Mouse (Mus musculus): Measurements from ENCODE around the gene Ctu2. TPM values are rescaled to one million over a fixed set of nuclear protein-coding genes. Genes with fewer than 3 reads are reported as not detected.

Gene Ctu2
- 84.7 and 89.1 TPM in 2 replicates for polyA plus RNA-seq (2016; fragmentation: Nextera tagmentation; extraction: Ambion mirVana)

- Histone ChIP-seq H3K27me3 (ENCODE audit: poor library complexity, severe bottlenecking) (no peaks in the 10 kb centered on the region), H3K9me3 (no peaks in the 10 kb centered on the region), H3K27ac (peak within 1 kb of the TSS; percentile 91), H3K36me3 (replicated peaks) (peaks cover 62% of the 10 kb centered on the region), H3K4me1 (peaks cover 31% of the 10 kb centered on the region), H3K4me3 (peak within 1 kb of the TSS; percentile 98)
- peak; percentile 90 for DNase-seq (ENCODE audit: extremely low spot score, low spot score)
- under 1% methylated on average over 100 of the region's 103 CpGs for WGBS
Observed at GRCm38 (mm10) chr8:122475580-122476320, at the start of gene Ctu2, which contains the start of gene Rnf166. Ctu2 (plus strand) TSS chr8:122476143. Rnf166 (minus strand) TSS chr8:122476064.

GRCm38 (mm10) chr8:122426145-122426544 is 49.8 kb upstream of the Ctu2 start:
- Histone ChIP-seq H3K4me3 (no peak overlapping the region), H3K36me3 (replicated peaks) (peaks cover 8% of the 10 kb centered on the region; the same call in 1 of the 2 replicates), H3K27me3 (ENCODE audit: poor library complexity, severe bottlenecking) (peaks cover 3% of the 10 kb centered on the region; the same call in 1 of the 2 replicates), H3K4me1 (peaks cover 5% of the 10 kb centered on the region), H3K27ac (no peak overlapping the region), H3K9me3 (no peaks in the 10 kb centered on the region)
- WGBS: 86% methylated on average over 9 of the region's 9 CpGs
- DNase-seq (ENCODE audit: extremely low spot score, low spot score): no peak

- no peaks in the 10 kb centered on the region for H3K9me3 ChIP-seq
- H3K4me1 ChIP-seq: peaks cover 20% of the 10 kb centered on the region
- DNase-seq (ENCODE audit: extremely low spot score, low spot score): no peak
- H3K27ac ChIP-seq: no peak overlapping the region
- WGBS: 93% methylated on average over 7 of the region's 7 CpGs
- peaks cover 8% of the 10 kb centered on the region; the same call in 1 of the 2 replicates for H3K36me3 ChIP-seq (replicated peaks)
- H3K4me3 ChIP-seq: no peak overlapping the region
- peaks cover 14% of the 10 kb centered on the region; the same call in 1 of the 2 replicates for H3K27me3 ChIP-seq (ENCODE audit: poor library complexity, severe bottlenecking)
Observed at GRCm38 (mm10) chr8:122427607-122428006, 48.3 kb upstream of the Ctu2 start.

- Histone ChIP-seq H3K4me1 (peaks cover 25% of the 10 kb centered on the region), H3K9me3 (no peaks in the 10 kb centered on the region), H3K27ac (no peak overlapping the region), H3K36me3 (replicated peaks) (peaks cover 7% of the 10 kb centered on the region; the same call in 1 of the 2 replicates), H3K4me3 (no peak overlapping the region), H3K27me3 (ENCODE audit: poor library complexity, severe bottlenecking) (peaks cover 14% of the 10 kb centered on the region; the same call in 1 of the 2 replicates)
- no peak for DNase-seq (ENCODE audit: extremely low spot score, low spot score)
- 90% methylated on average over 9 of the region's 9 CpGs for WGBS
Observed at GRCm38 (mm10) chr8:122428163-122428562, 47.8 kb upstream of the Ctu2 start.

DNA sequence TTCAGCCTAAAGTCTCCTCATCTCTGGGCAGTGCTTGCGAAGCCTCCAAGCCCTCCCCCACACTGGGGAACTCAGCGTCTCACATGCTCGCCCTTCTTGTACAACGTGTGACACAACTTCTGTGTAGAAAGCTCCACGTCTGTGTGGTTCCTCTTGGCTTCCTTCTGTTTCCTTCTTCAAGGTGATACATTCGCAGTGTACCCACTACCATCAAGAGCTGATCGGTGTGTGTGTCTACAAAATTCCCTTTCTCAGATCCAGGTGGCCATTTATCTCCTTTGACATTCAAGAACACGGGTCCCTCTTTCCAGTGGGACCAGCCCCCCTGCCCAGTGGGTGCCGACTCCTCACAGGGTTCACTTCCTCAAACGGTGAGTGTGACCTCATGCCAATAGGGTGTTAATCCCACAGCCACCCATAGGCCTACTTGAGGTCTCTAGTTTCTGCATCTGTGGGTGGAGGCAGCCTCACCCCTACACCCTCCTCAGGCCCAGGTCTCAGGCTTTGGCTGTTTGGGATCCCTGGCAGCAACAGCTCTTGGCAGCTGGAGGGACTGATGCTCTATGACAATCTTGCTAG is 45.8 kb upstream of the Ctu2 start:
- 90% methylated on average over 10 of the region's 10 CpGs for WGBS
- Histone ChIP-seq H3K36me3 (replicated peaks) (peaks cover 23% of the 10 kb centered on the region), H3K27me3 (ENCODE audit: poor library complexity, severe bottlenecking) (peaks cover 14% of the 10 kb centered on the region; the same call in 1 of the 2 replicates), H3K9me3 (no peaks in the 10 kb centered on the region), H3K27ac (no peak overlapping the region), H3K4me3 (no peak overlapping the region), H3K4me1 (peaks cover 31% of the 10 kb centered on the region)
- no peak for DNase-seq (ENCODE audit: extremely low spot score, low spot score)

- Histone ChIP-seq H3K36me3 (replicated peaks) (peaks cover 28% of the 10 kb centered on the region), H3K9me3 (peaks cover 4% of the 10 kb centered on the region), H3K4me3 (no peak overlapping the region), H3K27ac (no peak overlapping the region), H3K4me1 (peaks cover 31% of the 10 kb centered on the region), H3K27me3 (ENCODE audit: poor library complexity, severe bottlenecking) (peaks cover 14% of the 10 kb centered on the region; the same call in 1 of the 2 replicates)
- WGBS: 83% methylated on average over 3 of the region's 3 CpGs
- DNase-seq (ENCODE audit: extremely low spot score, low spot score): no peak
Observed at GRCm38 (mm10) chr8:122430646-122431045, 45.3 kb upstream of the Ctu2 start.

DNA sequence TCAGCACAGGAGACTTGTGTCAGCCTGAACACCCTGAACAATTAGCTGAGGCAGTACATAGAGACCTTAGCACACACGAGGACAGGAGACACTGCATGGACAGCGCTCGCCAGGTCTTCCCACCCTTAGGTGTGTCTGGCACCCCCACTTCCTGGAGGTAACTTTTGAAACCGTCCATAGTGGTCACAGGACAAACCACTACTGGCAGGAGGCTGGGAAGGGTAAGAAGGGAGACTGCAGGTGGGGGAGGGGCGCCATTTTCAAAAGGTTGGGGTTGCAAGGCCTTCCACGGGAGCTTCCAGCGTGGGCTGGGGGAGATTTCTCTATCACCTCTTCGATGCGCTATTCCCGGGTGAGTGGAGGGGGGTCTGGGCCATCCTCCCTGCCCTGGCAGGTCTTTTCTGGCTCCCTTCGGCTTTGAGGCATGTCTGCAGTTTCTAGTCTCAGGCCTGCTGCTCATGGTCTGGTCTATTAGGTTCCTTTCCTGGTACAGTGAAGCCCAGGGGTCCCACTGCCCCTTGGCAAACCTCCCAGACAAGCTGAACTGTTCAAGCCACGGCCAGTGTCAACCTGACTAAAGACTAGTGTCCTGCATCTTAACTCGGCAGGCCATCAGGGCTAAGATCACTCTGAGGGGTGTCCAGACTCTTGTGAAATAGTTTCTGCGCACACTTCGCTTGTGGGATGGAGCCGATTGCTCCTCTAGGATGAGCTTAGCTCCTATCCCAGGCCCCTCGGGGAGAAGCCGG is 44.1 kb upstream of the Ctu2 start:
- WGBS: 39% methylated on average over 18 of the region's 18 CpGs
- Histone ChIP-seq H3K36me3 (replicated peaks) (peaks cover 39% of the 10 kb centered on the region), H3K9me3 (peaks cover 4% of the 10 kb centered on the region), H3K4me1 (peaks cover 31% of the 10 kb centered on the region), H3K27me3 (ENCODE audit: poor library complexity, severe bottlenecking) (peaks cover 14% of the 10 kb centered on the region; the same call in 1 of the 2 replicates), H3K4me3 (peak overlapping the region; percentile 63), H3K27ac (peak overlapping the region; percentile 84)
- peak; percentile 32 for DNase-seq (ENCODE audit: extremely low spot score, low spot score)

DNA sequence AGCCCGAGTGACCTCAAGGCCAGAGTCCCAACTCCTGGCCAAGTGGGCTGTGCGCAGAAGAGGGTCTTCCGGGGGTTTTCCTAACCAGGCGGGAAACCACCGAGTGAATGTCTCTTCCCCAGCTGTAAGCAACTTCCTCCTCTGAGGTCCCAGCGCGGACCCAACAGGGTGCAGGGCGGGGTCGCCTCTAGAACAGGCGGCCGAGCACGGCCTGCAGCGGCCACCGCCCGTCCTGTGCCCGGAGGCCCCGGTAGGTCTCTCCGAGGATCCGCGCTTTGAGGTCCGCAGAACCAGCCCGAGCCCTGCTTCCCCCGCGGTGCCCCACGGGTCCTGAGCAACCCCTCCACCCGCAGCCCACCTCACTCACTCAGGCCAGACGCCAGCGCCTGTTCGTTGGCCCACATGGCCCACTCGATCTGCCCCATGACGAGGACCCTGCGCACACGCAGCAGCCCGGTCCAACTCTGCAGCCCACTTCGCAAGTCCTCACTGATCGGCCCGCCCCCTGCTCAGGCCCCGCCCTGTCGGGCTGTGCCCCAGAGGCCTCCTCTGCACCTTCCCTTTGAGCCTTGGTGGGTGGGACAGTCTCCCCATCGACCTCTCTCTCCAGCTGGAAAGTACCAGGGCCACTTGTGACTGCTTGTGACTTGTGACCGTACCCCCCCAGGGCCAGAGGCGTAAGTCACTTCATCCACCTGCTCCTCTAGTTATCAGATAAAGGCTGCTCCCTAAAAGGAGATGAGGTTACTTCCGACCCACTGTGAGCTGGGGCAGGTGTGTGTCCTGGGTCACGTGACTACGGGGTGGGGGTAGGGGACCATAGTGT is 43.3 kb upstream of the Ctu2 start, which contains the start of gene Cyba:
Gene Cyba (minus strand): TSS at position 488 of the 826 bp plus-strand sequence.
- H3K4me1 ChIP-seq: peaks cover 31% of the 10 kb centered on the region
- H3K36me3 ChIP-seq (replicated peaks): peaks cover 45% of the 10 kb centered on the region
- H3K27ac ChIP-seq: peak within 1 kb of the TSS; percentile 84
- WGBS: 4% methylated on average over 42 of the region's 45 CpGs
- H3K4me3 ChIP-seq: peak within 1 kb of the TSS; percentile 63
- peaks cover 14% of the 10 kb centered on the region; the same call in 1 of the 2 replicates for H3K27me3 ChIP-seq (ENCODE audit: poor library complexity, severe bottlenecking)
- peak; percentile 55 for DNase-seq (ENCODE audit: extremely low spot score, low spot score)
- peaks cover 4% of the 10 kb centered on the region for H3K9me3 ChIP-seq

DNA sequence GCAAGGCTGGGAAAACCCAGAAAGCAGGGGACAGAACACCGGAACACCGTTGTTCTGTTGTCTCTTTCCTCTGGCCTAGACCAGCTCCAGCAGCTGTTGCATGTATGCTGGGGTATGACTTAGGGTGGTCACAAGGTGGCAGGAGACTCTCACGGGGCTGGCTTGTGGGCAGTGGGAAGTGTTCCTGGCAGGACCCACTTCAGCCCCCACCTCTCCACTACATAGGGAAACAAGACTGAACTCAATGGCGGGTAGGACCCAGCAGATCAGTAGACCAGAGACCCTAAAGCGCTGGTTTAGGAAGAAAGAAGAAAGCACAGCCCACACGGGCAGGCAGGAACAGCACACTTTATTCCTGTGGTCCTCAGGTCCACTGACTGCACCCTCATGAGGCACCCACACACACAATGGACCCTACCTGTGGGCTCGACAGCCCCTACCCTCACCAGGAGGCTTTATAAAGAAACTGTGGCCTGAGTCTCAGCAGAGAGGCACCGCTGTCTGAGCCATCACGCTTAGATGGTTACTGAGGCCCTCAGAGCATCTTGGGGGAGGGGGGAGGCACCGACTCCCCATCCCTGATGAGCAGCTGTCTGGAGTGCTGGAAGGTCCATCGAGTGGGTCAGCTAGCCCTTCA is 42.6 kb upstream of the Ctu2 start:
- H3K36me3 ChIP-seq (replicated peaks): peaks cover 53% of the 10 kb centered on the region
- peaks cover 14% of the 10 kb centered on the region; the same call in 1 of the 2 replicates for H3K27me3 ChIP-seq (ENCODE audit: poor library complexity, severe bottlenecking)
- no peak for DNase-seq (ENCODE audit: extremely low spot score, low spot score)
- 68% methylated on average over 11 of the region's 11 CpGs for WGBS
- H3K4me3 ChIP-seq: peak overlapping the region; percentile 63; the same call in 1 of the 2 replicates
- peaks cover 34% of the 10 kb centered on the region for H3K4me1 ChIP-seq
- peaks cover 4% of the 10 kb centered on the region for H3K9me3 ChIP-seq
- H3K27ac ChIP-seq: peak overlapping the region; percentile 84

DNA sequence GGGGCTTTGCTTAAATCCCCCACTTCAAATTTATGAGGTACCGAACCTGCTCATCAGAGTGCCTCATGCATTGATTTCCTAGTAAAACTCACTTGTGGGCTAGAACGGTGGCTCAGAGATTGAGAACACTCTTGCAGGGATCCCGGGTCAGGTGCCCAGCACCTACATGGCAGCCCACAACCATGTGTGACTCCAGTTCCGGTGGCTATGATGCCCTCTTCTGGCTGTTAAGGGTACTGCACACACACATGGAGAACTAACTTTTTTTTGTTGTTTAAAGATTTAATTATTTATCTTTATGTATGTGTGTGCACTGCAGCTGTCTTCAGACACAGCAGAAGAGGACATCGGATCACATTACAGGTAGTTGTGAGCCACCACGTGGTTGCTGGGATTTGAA is 40.6 kb upstream of the Ctu2 start:
- Histone ChIP-seq H3K27ac (no peak overlapping the region), H3K27me3 (ENCODE audit: poor library complexity, severe bottlenecking) (peaks cover 14% of the 10 kb centered on the region; the same call in 1 of the 2 replicates), H3K4me3 (no peak overlapping the region), H3K4me1 (peaks cover 34% of the 10 kb centered on the region), H3K9me3 (peaks cover 4% of the 10 kb centered on the region), H3K36me3 (replicated peaks) (peaks cover 73% of the 10 kb centered on the region)
- no peak for DNase-seq (ENCODE audit: extremely low spot score, low spot score)
- WGBS: 91% methylated on average over 6 of the region's 6 CpGs

GRCm38 (mm10) chr8:122436146-122436545 is 39.8 kb upstream of the Ctu2 start:
- DNase-seq (ENCODE audit: extremely low spot score, low spot score): no peak
- Histone ChIP-seq H3K36me3 (replicated peaks) (peaks cover 73% of the 10 kb centered on the region), H3K27ac (no peak overlapping the region), H3K27me3 (ENCODE audit: poor library complexity, severe bottlenecking) (peaks cover 11% of the 10 kb centered on the region; the same call in 1 of the 2 replicates), H3K4me1 (peaks cover 29% of the 10 kb centered on the region), H3K4me3 (no peak overlapping the region), H3K9me3 (peaks cover 4% of the 10 kb centered on the region)
- 94% methylated on average over 9 of the region's 9 CpGs for WGBS
